Mouse (Mus musculus) thymus, postnatal 25 days (tissue): ENCODE measurements at regions not wholly inside any gene's neighbourhood (a gene's known extent, or its start where the extent isn't known, plus 50 kb on each side); places are given as distances from the start of the nearest gene placed in this dataset.

Source experiments
- DNase-seq: peaks from one replicate; pipeline ENCODE4 v3.0.0; 2022

GRCm38 (mm10) chr15:62326524-62326923 lies 1403.7 kb upstream of the A1bg start:
- DNase-seq = no peak

GRCm38 (mm10) chr15:62325451-62326290 lies 1402.9 kb upstream of the A1bg start:
- no peak for DNase-seq

- no peak for DNase-seq
Measured at GRCm38 (mm10) chr15:62320966-62321365, 1398.2 kb upstream of the A1bg start.

GRCm38 (mm10) chr15:62314449-62314848 lies 1391.6 kb upstream of the A1bg start:
- DNase-seq = no peak

- DNase-seq = no peak
Measured at GRCm38 (mm10) chr15:62302233-62302632, 1379.4 kb upstream of the A1bg start.

GRCm38 (mm10) chr15:62301567-62301966 lies 1378.8 kb upstream of the A1bg start:
- DNase-seq = no peak

- DNase-seq = no peak
Measured at GRCm38 (mm10) chr15:62297138-62297537, 1374.3 kb upstream of the A1bg start.

GRCm38 (mm10) chr15:62295233-62295927 lies 1372.6 kb upstream of the A1bg start:
- no peak for DNase-seq

GRCm38 (mm10) chr15:62294786-62295185 lies 1372.0 kb upstream of the A1bg start:
- no peak for DNase-seq

- no peak for DNase-seq
Measured at GRCm38 (mm10) chr15:62292876-62293275, 1370.1 kb upstream of the A1bg start.

GRCm38 (mm10) chr15:62290687-62291086 lies 1367.9 kb upstream of the A1bg start:
- no peak for DNase-seq

- DNase-seq = no peak
Measured at GRCm38 (mm10) chr15:62286666-62287655, 1364.1 kb upstream of the A1bg start.

GRCm38 (mm10) chr15:62284606-62285531 lies 1362.1 kb upstream of the A1bg start:
- DNase-seq = no peak

GRCm38 (mm10) chr15:62283661-62284429 lies 1361.0 kb upstream of the A1bg start:
- DNase-seq = no peak

GRCm38 (mm10) chr15:62282646-62283045 lies 1359.8 kb upstream of the A1bg start:
- no peak for DNase-seq

- no peak for DNase-seq
Measured at GRCm38 (mm10) chr15:62282116-62282515, 1359.3 kb upstream of the A1bg start.

GRCm38 (mm10) chr15:62279526-62279925 lies 1356.7 kb upstream of the A1bg start:
- no peak for DNase-seq

GRCm38 (mm10) chr15:62274818-62275217 lies 1352.0 kb upstream of the A1bg start:
- no peak for DNase-seq

GRCm38 (mm10) chr15:62273855-62274488 lies 1351.2 kb upstream of the A1bg start:
- no peak for DNase-seq

GRCm38 (mm10) chr15:62272755-62273154 lies 1349.9 kb upstream of the A1bg start:
- DNase-seq = no peak

- DNase-seq = no peak
Measured at GRCm38 (mm10) chr15:62271428-62271827, 1348.6 kb upstream of the A1bg start.
